Mouse (Mus musculus): ENCODE data around the gene Kera.

GRCm38 (mm10) chr10:97626543-97626942 is 19.9 kb downstream of the Kera start:
- TF ChIP-seq CTCF (IDR thresholded peaks at IDR 0.05; ENCODE audit: insufficient read depth, low read depth, low read length): no peak
- TF ChIP-seq POLR2A (IDR thresholded peaks at IDR 0.05; ENCODE audit: insufficient read depth, low read depth, low read length): no peak

Measured in olfactory bulb, adult 2 months (tissue).